Mouse (Mus musculus) neutrophil, adult 59 days (primary cell): ENCODE measurements around the gene Ptprm. TPM values are rescaled to one million over a fixed set of nuclear protein-coding genes. Genes with fewer than 3 reads are reported as not detected.

Experiments used
- total RNA-seq, 2 experiments: library from RNA; stranded (reverse); gene quantifications; 1 replicate in 1 of 2; 2 replicates in 1 of 2; pipeline ENCODE4 v1.2.4; 2023

Gene Ptprm
- under 1 TPM; 0.55 to 0.73 TPM for total RNA-seq

GRCm38 (mm10) chr17:67354451-67355011 is at the start of gene Ptprm:
TSS of gene Ptprm (minus strand) at chr17:67354457.

